Mouse (Mus musculus) kidney, postnatal 0 days (tissue): ENCODE measurements around the gene Bcat1. TPM values are rescaled to one million over a fixed set of nuclear protein-coding genes. Genes with fewer than 3 reads are reported as not detected.

Experiments used
- ATAC-seq: fragments of 200-750 bp; cut with Nextera tagmentation; replicated peaks from 2 replicates; pipeline ENCODE4 v1.8.0; 2017; ENCODE audit warnings: low read depth, moderate number of reproducible peaks, moderate TSS enrichment, moderate library complexity; ENCODE audit not compliant: low FRiP score
- DNase-seq: peaks from one replicate; pipeline ENCODE4 v3.0.0-alpha.2; 2016; ENCODE audit warnings: low spot score
- H3K27ac ChIP-seq: fragments of 300-500 bp; sonication (generic); 2 replicates; pipeline ENCODE4 v1.5.1; 2014; ENCODE audit warnings: mild to moderate bottlenecking
- H3K27me3 ChIP-seq: fragments of 300-500 bp; sonication (generic); 2 replicates; pipeline ENCODE4 v1.6.1; 2014; ENCODE audit warnings: low read length, mixed read lengths; ENCODE audit not compliant: insufficient read depth
- H3K36me3 ChIP-seq: fragments of 300-500 bp; sonication (generic); 2 replicates; pipeline ENCODE4 v1.6.1; 2014; ENCODE audit warnings: low read length, mixed read lengths; ENCODE audit not compliant: insufficient read depth
- H3K4me1 ChIP-seq: fragments of 300-500 bp; sonication (generic); replicated peaks from 2 replicates; pipeline ENCODE4 v1.6.1; 2014; ENCODE audit warnings: antibody characterized with exemption, low read length, mixed read lengths; ENCODE audit not compliant: insufficient read depth
- H3K4me2 ChIP-seq: fragments of 300-500 bp; sonication (generic); 2 replicates; pipeline ENCODE4 v1.6.1; 2014; ENCODE audit warnings: mild to moderate bottlenecking, low read length, moderate library complexity, mixed read lengths
- H3K4me3 ChIP-seq: fragments of 300-500 bp; sonication (generic); replicated peaks from 2 replicates; pipeline ENCODE4 v1.5.1; 2014; ENCODE audit warnings: low read depth, low read length
- H3K9ac ChIP-seq: fragments of 300-500 bp; sonication (generic); 2 replicates; pipeline ENCODE4 v1.6.1; 2014; ENCODE audit warnings: low read depth, low read length
- H3K9me3 ChIP-seq: fragments of 300-500 bp; sonication (generic); replicated peaks from 2 replicates; pipeline ENCODE4 v1.6.1; 2016; ENCODE audit warnings: low read length, inconsistent platforms, mixed read lengths
- CTCF ChIP-seq: IDR thresholded peaks from 2 replicates; pipeline ENCODE4 v1.5.1; 2016; ENCODE audit warnings: antibody characterized with exemption, low read depth, mild to moderate bottlenecking, moderate library complexity
- WGBS: fragments of 180-500 bp; shearing (Covaris S2); extraction: QIAGEN DNeasy Blood & Tissue Kit; methylation state at CpG from one replicate; pipeline ENCODE4 v1.1.7; 2014; 5-methylcytosine and 5-hydroxymethylcytosine counted together
- polyA plus RNA-seq: library from polyadenylated mRNA; unstranded; fragments of >200 nt; fragmentation: Nextera tagmentation; extraction: Ambion mirVana; gene quantifications from 2 replicates; pipeline ENCODE4 v1.2.1, GENCODE M21; 2015

The Bcat1 gene
- polyA plus RNA-seq, 1 experiment from 2014 or later: 5.8 TPM

DNA sequence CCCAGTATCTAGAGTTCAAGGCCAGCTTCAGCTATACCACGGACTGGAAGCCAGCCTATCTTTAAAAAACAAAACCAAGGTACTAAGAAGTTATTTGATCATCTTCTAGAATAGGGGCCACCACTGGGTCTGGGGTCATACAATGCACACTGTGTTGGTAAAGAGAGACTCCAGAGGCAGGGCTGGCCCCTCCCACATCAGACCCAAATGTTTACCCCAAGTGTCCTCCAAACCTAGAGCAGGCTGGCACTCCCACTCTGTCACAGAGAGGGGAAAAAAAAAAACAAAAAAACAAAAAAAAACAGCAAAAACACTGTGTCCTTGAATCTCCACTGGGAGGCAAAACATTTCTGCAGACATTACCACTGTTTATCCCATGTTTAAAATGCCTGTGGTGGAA lies 38.4 kb downstream of the Bcat1 start:
- H3K9me3 ChIP-seq: no peaks in the 10 kb centered on the region
- ATAC-seq (no peak), DNase-seq (no peak)
- no peak for TF ChIP-seq CTCF
- H3K27ac ChIP-seq: no peak overlapping the region
- WGBS: 65% methylated on average over 1 of the region's 1 CpGs
- H3K36me3 ChIP-seq: no peaks in the 10 kb centered on the region
- no peak overlapping the region for H3K4me2 ChIP-seq
- no peak overlapping the region for H3K4me3 ChIP-seq
- no peaks in the 10 kb centered on the region for H3K27me3 ChIP-seq
- no peak overlapping the region for H3K9ac ChIP-seq
- H3K4me1 ChIP-seq: no peaks in the 10 kb centered on the region

- DNase-seq: no peak
- ATAC-seq: no peak; the same call in 1 of the 2 replicates
Observed at GRCm38 (mm10) chr6:145035412-145035811, 40.6 kb downstream of the Bcat1 start.

GRCm38 (mm10) chr6:145030587-145030986 lies 45.4 kb downstream of the Bcat1 start:
- ATAC-seq (no peak), DNase-seq (peak; percentile 17)
- Histone ChIP-seq H3K4me1 (no peaks in the 10 kb centered on the region), H3K4me2 (no peak overlapping the region), H3K4me3 (no peak overlapping the region), H3K27ac (no peak overlapping the region), H3K36me3 (no peaks in the 10 kb centered on the region), H3K9me3 (no peaks in the 10 kb centered on the region), H3K9ac (no peak overlapping the region), H3K27me3 (no peaks in the 10 kb centered on the region)
- no peak for TF ChIP-seq CTCF
- 50% methylated on average over 9 of the region's 9 CpGs for WGBS

More at GRCm38 (mm10) chr6:145035412-145035811, 40.6 kb downstream of the Bcat1 start:
- Histone ChIP-seq H3K36me3 (no peaks in the 10 kb centered on the region), H3K9ac (no peak overlapping the region), H3K4me3 (no peak overlapping the region), H3K4me2 (no peak overlapping the region), H3K9me3 (no peaks in the 10 kb centered on the region), H3K27ac (no peak overlapping the region), H3K4me1 (no peaks in the 10 kb centered on the region), H3K27me3 (no peaks in the 10 kb centered on the region)
- TF ChIP-seq CTCF: no peak
- 77% methylated on average over 9 of the region's 9 CpGs for WGBS

DNA sequence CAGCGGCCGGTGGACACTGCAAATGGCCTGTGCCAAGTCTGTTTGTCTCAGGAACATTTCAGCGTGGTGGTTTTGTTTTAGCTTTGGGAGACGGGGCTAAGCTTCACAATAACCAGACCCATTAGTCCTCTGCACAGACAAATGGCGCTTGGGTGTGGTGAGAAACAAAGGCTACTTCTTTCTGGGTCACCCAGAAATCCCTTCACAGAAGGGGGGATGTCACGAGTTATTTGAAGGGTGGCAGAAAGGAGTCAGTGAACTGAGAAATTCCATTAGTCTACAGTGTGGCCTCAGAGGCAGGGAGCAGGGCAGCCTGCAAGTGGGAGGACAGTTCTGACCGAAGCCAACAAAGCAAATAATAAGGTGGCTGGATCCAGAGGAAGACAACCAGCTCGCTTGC lies 52.0 kb downstream of the Bcat1 start:
- WGBS: 49% methylated on average over 8 of the region's 8 CpGs

GRCm38 (mm10) chr6:145022966-145023725 lies 52.8 kb downstream of the Bcat1 start:
- H3K4me3 ChIP-seq: no peak overlapping the region
- no peak overlapping the region for H3K4me2 ChIP-seq
- 88% methylated on average over 14 of the region's 14 CpGs for WGBS
- peak; percentile 63 for TF ChIP-seq CTCF
- no peak overlapping the region for H3K27ac ChIP-seq
- no peaks in the 10 kb centered on the region for H3K4me1 ChIP-seq
- H3K9me3 ChIP-seq: no peaks in the 10 kb centered on the region
- ATAC-seq (no peak), DNase-seq (peak; percentile 55)
- H3K27me3 ChIP-seq: no peaks in the 10 kb centered on the region
- H3K9ac ChIP-seq: no peak overlapping the region
- no peaks in the 10 kb centered on the region for H3K36me3 ChIP-seq

More for the DNA sequence above, 52.0 kb downstream of the Bcat1 start:
- no peak overlapping the region for H3K4me3 ChIP-seq
- H3K27ac ChIP-seq: no peak overlapping the region
- H3K9ac ChIP-seq: no peak overlapping the region
- ATAC-seq (no peak), DNase-seq (peak; percentile 33)
- H3K4me1 ChIP-seq: no peaks in the 10 kb centered on the region
- H3K4me2 ChIP-seq: no peak overlapping the region
- no peak for TF ChIP-seq CTCF
- no peaks in the 10 kb centered on the region for H3K27me3 ChIP-seq
- no peaks in the 10 kb centered on the region for H3K36me3 ChIP-seq
- H3K9me3 ChIP-seq: no peaks in the 10 kb centered on the region

GRCm38 (mm10) chr6:145022349-145022748 lies 53.6 kb downstream of the Bcat1 start:
- WGBS: 30% methylated on average over 5 of the region's 5 CpGs
- DNase-seq (no peak), ATAC-seq (no peak)
- no peak overlapping the region for H3K4me3 ChIP-seq
- H3K9me3 ChIP-seq: no peaks in the 10 kb centered on the region
- TF ChIP-seq CTCF: no peak
- H3K4me2 ChIP-seq: no peak overlapping the region
- H3K9ac ChIP-seq: no peak overlapping the region
- H3K36me3 ChIP-seq: no peaks in the 10 kb centered on the region
- H3K27ac ChIP-seq: no peak overlapping the region
- no peaks in the 10 kb centered on the region for H3K4me1 ChIP-seq
- H3K27me3 ChIP-seq: no peaks in the 10 kb centered on the region
